Mouse (Mus musculus) layer of hippocampus, postnatal 25 days (tissue): ENCODE measurements around the gene 1700084M14Rik. TPM values are rescaled to one million over a fixed set of nuclear protein-coding genes. Genes with fewer than 3 reads are reported as not detected.
"Not testable (repeated sequence)": the region's sequence is repeated elsewhere in the genome, so short reads cannot be mapped to it uniquely, and the experiment has no call there.

Source experiments
- DNase-seq, 2 experiments: peaks; one replicate each; pipeline ENCODE4 v3.0.0; 2022; ENCODE audit warnings: mixed read lengths in 2 of 2, low spot score in 1 of 2; ENCODE audit errors: extremely low spot score in 1 of 2
- total RNA-seq, 2 experiments: library from RNA; stranded (reverse); gene quantifications; 2 replicates each; pipeline ENCODE4 v1.2.3; 2021

Gene 1700084M14Rik
- total RNA-seq: not detected

DNA sequence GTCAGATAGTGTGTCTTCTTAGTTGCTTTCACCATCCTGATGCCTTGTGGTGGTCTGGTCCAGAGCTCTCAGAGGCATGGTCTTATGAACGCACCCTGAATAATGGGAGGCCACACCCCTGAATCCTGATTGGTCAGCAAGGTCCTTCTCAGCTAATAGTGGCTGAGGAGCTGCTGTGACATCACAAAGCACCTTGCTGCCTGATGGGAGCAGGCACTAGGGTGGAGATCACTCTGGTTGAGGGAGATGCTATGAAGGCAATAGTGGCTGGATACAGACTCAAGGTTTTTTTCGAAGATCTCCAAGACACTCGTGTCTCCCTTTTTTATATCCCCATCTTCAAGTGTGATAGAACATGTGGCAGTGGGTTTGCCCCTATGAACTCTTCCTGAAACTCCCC lies at the start of gene 1700084M14Rik:
TSS of gene 1700084M14Rik (minus strand) at position 101 of the 400 bp plus-strand sequence.
- DNase-seq: not testable (repeated sequence)

Other genes starting within 250 kb of the 1700084M14Rik start
- not detected for gene Mageb2, start 244.2 kb downstream of the 1700084M14Rik start, total RNA-seq
- not detected for gene Gm5072, start 183.4 kb downstream of the 1700084M14Rik start, total RNA-seq
- gene Gm8914, start 95.8 kb downstream of the 1700084M14Rik start, total RNA-seq: not detected
- not detected for gene Gm14781, start 56.3 kb upstream of the 1700084M14Rik start, total RNA-seq
- not detected for gene Mageb5, start 207.1 kb upstream of the 1700084M14Rik start, total RNA-seq